Mouse (Mus musculus) T-helper 2 cell (primary cell): ENCODE results near the gene Slc5a4a.

Experiments used
- in situ Hi-C: fragments of 300-600 bp; cut with MboI, MseI; formaldehyde crosslinking; loops from one replicate; pipeline ENCODE4 v1.15.1; 2025; ENCODE audit warnings: high pct_unique_total_duplicates

The Slc5a4a gene

GRCm38 (mm10) chr10:76217056-76217455 lies 69.8 kb downstream of the Slc5a4a start:
- in situ Hi-C loops, result no loop called here

- in situ Hi-C loops, result no loop called here
Measured at GRCm38 (mm10) chr10:76218240-76218639, 71.0 kb downstream of the Slc5a4a start.

- in situ Hi-C loops, result no loop called here
Measured at GRCm38 (mm10) chr10:76225944-76226343, 78.7 kb downstream of the Slc5a4a start.

- in situ Hi-C loops, result no loop called here
Measured at GRCm38 (mm10) chr10:76229627-76230026, 82.4 kb downstream of the Slc5a4a start.

- in situ Hi-C loops, result no loop called here
Measured at GRCm38 (mm10) chr10:76237341-76238225, 90.3 kb downstream of the Slc5a4a start, which contains the start of gene Prmt2. Gene Prmt2 (minus strand): TSS chr10:76237865.
